Mouse (Mus musculus): ENCODE measurements around the gene Iqgap2. TPM values are rescaled to one million over a fixed set of nuclear protein-coding genes. Genes with fewer than 3 reads are reported as not detected.

Gene Iqgap2
- total RNA-seq, 2 experiments from 2014 or later, result 16.9 to 41.5 TPM

DNA sequence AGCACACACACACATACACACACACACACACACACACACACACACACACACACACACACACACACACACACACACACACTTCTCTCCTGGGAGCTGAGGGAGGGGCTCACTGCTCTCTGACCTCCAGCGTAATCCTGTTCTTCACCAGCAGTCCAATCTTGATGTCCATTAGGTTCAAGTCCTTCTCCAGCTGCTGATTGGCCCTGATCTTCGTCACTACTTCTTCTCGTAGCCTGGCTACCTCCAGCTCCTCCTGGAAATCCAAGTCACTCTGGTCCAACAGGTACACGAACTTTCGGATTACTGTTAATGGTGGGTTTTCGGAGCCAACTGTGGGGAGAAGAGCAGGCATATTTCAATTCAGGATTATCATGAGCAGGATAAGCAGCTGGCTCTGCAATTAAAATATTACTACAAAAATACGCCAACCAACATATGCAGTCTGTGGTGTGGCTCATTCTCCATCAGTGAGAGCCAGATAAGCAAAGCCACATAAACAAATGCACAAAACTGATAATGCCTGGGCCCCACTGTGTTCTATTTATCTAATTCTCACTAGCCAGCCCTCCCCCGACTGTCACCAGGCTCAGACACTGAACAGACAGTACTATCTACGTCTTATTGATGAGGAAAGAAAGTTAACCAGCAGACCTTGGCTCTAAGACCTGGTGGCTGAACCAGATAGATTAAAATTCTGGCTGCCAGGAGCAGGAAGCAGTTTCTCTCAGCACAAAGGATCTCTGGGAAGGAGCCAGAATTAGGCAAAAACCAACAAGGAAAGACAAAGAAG lies 220.4 kb downstream of the Iqgap2 start:
- peak; percentile 80 for ATAC-seq (replicated peaks; ENCODE audit: low FRiP score, poor library complexity, severe bottlenecking)

DNA sequence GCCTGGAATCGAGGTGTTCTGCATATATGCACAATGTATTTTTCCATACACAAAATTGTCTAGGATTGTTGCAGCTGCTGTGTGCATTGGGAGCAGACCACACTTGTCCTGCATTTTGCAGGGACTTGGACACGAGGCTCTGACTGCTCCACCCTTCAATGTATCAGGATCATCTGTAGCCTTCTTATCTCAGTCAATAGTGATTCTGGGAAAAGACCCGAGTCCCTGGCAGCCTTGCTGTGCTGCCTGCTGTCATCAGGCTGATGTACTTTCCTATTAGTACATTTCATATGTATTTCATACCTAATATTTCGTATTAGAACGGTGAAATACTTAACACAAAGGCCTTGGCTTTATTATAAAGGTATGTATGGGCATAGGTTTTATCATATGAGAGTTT lies 221.2 kb downstream of the Iqgap2 start:
- no peak for ATAC-seq (replicated peaks; ENCODE audit: low FRiP score, poor library complexity, severe bottlenecking)

DNA sequence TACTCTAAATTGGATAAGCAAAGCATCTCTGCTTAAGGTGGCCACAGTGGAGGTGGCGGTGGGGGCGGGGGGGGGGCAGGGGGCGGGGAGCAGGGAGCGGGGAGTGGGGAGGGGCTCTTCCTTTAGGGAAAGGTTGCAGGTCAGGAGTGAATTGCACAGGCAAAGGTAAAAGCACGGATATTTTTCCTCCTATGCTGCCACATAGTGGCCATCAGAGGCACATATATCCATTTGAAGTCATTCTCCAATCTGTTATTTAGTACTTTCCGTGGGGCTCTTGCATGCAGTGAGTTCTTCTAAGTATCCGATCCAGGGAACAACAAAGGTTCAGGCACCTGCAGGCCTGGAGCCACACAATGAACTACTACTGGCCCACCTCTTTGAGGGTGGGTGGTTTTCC lies 224.5 kb downstream of the Iqgap2 start:
- ATAC-seq (replicated peaks; ENCODE audit: low FRiP score, poor library complexity, severe bottlenecking), result no peak

DNA sequence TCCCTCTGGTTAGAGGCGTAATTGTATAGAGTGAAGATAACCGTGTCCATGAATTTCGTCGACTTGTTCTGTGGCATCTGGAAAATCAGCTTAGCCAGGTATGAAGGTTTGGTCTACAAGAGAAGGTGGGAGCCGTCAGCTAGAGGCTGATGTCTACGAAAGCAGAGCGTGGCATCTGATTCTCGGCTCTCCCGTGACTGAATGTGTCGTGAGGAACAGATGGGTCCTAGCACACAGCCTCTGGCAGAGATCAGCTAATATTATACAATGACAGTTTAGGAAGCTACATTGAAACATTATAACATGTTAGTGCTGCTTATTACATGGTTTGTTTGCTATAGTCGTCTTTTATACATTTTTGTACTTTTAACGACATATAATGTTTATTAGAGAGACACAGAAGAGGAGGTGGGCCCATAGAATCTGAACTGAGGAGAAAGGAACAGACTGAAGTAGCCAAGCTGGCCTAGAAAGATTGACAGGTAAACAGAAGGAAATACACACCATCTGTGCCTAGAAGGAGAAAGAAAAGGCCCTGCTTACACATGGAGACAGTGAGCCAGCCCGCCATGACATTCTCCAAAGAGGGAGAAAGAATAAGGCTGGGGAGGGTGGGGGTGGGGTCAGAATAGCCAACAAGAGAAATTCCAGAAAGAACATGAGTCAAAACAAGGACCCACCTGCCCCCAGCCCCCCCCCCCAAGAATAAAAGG lies 225.9 kb downstream of the Iqgap2 start:
- ATAC-seq (replicated peaks; ENCODE audit: low FRiP score, poor library complexity, severe bottlenecking), result no peak

DNA sequence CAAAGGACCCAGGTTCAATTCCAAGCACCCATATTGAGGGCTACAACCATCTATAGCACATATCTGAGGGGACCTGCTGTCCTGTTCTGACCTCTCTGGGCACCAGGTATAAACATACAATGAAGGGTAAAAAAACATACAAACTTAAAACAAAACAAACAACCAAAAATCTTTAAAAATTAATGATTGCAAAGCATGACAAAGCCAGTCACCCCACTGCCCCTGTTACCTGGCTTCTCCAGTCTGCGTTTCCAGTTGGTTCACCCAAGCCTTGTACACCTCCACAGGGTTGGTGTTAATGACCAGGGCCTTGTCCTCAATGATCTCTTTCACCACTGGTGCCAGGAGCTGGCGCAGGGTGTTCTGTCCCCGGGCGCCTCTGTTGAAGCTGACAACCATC lies 227.9 kb downstream of the Iqgap2 start:
- no peak for ATAC-seq (replicated peaks; ENCODE audit: low FRiP score, poor library complexity, severe bottlenecking)

DNA sequence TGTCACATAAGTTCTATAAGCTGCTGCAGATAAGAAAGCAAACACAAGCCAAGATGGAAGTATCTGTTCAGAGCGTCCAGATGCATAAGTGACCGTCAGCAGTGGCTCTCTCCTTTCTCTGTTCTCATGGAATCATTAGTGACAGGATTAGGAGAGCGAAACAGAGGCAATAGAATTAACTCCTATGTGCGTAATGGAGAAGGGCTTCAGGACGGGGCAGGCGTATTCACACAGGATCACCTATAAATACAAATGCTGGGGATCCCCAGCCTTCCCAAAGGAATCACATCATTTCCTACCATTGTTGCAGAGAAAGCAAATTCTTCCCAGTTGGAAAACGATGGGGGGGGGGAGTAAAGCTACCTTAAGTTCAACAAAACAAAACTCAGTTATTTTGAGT lies 232.3 kb downstream of the Iqgap2 start:
- no peak for ATAC-seq (replicated peaks; ENCODE audit: low FRiP score, poor library complexity, severe bottlenecking)

DNA sequence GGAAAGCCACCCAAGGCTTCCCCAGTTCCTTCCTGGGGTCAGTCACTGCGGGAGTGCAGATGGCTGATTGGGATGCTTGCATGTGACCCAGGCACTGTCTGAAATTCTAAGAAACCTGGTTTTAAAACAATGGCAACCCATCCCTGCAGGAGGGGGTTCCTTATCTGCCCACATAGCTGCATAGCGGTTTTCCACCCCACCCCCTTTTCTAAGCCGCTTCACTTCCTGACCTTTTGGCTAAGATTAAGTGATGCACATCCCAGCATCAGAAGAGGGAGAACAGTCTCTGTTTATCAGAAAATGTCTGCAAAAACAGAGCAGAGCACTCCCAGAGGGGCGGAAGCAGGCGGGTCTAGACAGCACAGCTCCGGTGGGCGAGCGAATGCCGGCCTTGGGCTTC lies 234.6 kb downstream of the Iqgap2 start:
- ATAC-seq (replicated peaks; ENCODE audit: low FRiP score, poor library complexity, severe bottlenecking), result no peak

DNA sequence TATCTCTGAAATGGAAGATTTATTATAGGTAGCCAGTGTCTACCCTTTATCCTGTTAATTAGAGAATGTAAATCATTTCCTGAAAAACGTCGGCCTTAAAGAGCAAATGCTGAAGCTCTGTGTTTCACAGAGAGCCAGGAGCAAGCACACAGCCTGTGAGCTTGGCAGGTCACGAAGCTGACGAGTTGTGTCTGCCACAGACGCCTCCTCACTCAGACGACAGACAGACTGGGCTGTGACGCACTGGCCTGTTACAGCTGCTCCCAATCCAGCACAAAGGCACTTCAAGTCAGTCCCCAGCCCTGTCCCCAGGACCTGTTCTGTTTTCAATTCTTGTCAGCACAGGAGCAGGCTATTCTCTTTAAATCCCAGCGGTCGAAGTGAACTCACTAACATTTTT lies 236.4 kb downstream of the Iqgap2 start:
- no peak for ATAC-seq (replicated peaks; ENCODE audit: low FRiP score, poor library complexity, severe bottlenecking)

DNA sequence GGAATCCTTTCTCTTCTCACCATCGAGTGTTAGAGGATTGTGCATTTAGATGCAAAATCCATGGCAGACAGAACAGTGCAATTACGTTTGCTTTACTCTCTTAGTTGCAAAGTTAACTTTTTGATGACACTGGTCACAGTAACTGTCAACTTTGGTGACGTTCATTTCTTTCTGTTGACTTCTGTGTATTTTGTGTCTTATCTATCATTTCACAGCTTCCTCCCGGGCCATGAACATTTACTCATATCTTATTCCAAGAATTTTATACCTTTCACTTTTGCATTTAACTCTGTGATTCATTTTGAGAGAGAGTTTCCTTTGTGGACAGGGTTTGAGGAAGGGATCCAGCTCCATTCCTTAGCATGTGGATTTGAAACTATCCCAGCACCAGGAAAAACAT lies 238.0 kb downstream of the Iqgap2 start:
- no peak for ATAC-seq (replicated peaks; ENCODE audit: low FRiP score, poor library complexity, severe bottlenecking)

DNA sequence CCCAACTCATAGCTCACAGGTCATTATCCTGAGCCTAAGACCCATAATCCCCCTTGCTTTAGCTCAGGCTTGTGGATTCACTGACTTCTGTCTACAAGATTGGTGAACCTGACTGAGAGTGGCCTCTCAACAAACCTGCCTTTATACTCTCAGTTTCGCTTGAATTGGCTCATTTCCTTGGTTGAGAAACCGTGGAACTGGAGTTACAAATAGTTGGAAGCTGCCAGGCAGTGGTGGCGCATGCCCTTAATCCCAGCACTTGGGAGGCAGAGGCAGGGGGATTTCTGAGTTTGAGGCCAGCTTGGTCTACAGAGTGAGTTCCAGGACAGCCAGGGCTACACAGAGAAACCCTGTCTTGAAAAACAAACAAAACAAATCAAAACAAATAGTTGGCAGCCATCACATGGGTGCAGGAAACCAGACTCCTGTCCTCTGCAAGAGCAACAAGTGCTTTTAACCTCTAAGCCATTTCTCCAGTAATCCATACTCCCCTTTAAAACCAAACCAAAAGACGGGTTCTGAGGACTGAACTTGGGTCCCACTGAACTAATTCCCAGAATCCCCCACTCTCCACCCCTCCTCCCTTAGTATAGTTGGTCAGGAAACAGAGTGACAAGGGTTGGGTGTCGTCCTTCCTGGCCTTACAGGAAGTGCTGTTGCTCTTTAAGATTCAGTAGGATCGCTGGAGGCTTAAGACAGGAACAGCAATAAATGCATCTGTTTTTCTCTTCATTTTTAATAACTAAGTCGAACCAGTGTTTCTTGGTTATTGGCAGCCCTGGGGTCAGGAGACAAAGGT lies 239.7 kb downstream of the Iqgap2 start:
- no peak for ATAC-seq (replicated peaks; ENCODE audit: low FRiP score, poor library complexity, severe bottlenecking)

DNA sequence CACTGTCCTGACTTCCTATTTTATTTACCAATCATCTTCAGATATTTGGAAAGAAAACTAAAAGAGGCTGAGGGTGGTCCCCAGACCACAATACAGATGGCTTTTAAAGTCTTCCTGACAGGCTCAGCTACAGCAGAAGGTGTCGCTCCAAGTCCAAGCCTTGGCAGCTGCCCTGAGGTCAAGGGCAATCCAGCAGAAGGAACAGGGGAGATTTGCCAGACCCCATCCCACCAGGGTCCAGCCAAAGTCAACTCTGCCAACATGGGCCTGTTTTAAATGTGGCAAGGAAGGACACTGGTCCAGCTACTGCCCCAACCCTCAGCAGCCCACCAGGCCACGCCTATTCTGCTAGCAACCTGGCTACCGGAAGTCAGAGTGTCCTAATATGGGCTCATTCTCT lies 241.8 kb downstream of the Iqgap2 start:
- 0 out of 2 replicates have a peak, but pooled peaks have one; percentile 21 for ATAC-seq (replicated peaks; ENCODE audit: low FRiP score, poor library complexity, severe bottlenecking)

DNA sequence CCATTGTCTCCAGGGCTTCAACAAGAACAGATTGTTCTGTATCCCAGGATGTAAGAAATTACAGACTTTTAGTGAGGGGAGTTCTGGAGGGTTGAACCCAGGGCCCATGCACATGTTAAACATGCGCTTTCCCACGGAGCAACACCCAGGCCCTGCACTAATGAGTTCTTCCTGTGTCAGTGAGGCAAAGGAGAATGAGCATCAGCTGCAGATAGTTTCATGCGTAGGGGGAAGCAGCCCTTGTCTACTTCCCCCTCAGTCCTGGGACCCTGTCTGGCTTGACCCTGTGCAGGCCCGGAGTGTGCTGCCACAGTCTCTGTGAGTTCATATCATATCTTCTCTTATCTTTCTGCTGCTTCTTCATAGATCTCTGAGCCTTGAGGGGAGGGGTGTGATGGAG lies 244.5 kb downstream of the Iqgap2 start:
- no peak for ATAC-seq (replicated peaks; ENCODE audit: low FRiP score, poor library complexity, severe bottlenecking)

DNA sequence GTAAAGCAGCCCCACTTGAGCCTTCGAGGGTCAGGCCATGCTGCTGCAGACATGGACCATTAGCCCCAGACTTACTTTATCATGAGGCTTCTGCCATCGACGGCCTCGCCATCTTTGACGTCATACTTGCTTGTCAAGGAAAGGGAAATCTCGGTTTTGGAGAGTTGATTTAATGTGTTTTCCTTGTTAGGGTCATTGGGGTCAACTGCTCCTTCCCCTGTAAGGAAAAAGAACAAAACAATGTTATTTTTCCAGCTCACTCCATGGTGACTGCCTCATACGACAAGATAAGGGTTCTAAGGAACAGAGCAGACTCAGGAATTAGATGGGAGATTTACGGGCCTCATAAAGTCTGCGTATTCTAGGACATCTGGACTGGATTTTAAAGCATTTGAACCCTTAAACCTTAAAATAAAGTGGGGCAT lies 245.0 kb downstream of the Iqgap2 start:
- ATAC-seq (replicated peaks; ENCODE audit: low FRiP score, poor library complexity, severe bottlenecking), result no peak

DNA sequence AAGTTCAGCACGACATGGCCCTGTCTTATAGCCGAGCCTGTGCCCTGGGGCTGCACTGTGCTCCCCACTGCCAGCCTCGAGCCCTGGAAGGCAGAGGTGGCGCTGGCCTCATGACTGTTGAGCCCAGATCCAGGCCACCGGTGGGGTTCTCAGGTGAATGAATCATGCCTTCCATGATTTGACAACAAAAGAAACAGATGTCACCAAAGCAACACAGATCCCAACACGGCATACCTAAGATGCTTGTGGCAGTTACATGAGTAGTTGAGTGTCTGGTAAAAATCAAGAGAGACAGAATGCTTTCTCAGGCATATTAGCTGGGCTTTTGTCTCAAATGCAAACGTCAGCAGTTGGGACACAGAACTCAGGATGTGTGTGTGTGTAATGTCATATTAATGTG lies 248.0 kb downstream of the Iqgap2 start:
- ATAC-seq (replicated peaks; ENCODE audit: low FRiP score, poor library complexity, severe bottlenecking), result no peak

DNA sequence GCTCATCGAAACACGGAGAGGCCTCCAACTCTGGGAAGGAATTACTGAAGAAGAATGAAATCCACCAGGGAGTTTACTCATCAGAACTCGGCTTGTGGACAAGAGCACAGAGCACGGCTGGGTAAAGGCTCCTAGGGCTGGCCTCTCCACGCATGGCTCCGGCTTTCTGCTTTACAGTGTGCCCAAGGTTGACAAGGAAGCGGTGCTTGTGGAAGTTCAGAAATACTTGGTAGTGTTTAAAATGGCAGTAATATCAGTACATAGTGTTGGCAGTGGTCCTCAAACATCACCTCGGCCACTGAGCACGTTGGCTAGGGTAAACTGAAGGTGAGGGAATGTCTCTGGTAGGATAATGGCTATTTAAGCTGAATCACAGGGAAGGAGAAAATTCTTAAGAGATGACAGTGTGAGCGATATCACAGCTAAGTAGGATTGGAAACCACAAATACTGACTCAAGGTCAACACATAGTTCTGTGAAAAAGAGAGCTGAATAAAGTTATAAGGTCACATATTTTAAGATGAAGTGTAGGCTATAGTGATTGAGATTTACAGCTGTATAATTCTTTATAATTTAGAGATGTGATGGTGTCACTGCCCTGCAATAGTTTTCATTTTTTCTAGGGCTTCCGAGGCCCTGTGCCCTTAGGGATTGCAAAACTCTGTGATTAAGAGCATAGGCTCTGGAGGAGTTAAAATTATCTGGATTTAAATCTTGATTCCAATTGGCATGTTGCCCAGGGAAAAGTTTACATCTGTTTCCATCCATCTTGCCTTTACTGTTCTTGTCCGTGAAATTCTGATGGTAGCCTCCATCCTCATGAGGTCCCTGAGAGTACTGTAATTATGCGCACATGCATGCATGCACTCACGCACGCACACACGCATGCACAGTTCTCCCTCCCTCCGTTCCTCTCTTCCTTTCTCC lies 250.4 kb downstream of the Iqgap2 start:
- ATAC-seq (replicated peaks; ENCODE audit: low FRiP score, poor library complexity, severe bottlenecking), result no peak

DNA sequence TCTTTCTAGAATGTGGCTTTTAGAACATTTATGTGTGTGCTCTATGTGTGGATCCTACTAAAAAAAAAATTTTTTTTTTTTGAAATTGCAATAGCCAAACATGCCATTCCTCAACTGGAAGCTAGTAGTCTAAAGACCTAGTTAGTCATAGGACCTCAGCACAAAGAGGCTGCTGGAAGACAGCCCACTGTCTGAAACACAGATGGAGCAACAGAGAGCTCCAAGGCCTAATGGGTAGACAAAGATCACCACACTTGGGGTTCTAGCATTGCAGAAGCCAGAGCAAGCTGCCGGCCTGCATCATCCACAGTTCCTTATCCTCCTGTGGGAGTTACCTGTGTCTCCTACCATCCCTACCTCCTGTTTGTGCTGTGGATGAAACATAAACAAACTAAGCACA lies 251.3 kb downstream of the Iqgap2 start:
- no peak for ATAC-seq (replicated peaks; ENCODE audit: low FRiP score, poor library complexity, severe bottlenecking)

DNA sequence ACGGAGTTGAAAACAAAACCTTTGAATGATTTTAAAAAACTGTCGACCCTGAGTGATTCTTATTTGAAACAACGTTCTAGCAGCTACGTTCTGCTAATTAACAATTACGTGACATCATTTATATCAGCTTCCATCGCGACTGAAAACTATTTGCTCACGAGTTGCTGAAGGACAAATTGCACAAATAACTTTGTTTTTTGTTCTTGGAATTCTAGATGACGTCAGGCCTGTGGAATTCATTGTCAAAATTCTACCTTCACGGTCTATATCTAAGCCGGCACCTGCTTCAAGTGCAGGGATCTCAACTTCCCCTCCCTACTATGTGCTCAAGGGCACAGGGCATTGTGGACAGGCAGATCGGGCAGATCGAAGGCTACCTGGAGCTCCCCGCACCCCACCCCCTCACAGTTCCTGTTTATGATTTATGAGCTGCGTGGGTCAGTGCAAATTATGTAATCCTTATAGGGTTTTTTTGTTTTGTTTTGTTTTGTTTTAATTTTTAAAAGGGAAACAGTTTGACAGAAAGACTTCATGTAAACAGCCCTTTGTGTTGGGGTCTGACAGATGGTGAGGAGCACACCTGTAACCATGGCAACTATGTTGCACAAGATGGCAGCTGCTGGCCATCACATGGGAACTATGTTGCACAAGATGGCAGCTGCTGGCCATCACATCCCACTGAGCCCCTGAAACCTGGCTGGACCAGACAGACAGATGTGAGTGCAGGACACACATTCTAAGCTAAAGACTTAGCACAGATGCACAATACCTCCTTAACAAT lies 252.2 kb downstream of the Iqgap2 start:
- no peak for ATAC-seq (replicated peaks; ENCODE audit: low FRiP score, poor library complexity, severe bottlenecking)

DNA sequence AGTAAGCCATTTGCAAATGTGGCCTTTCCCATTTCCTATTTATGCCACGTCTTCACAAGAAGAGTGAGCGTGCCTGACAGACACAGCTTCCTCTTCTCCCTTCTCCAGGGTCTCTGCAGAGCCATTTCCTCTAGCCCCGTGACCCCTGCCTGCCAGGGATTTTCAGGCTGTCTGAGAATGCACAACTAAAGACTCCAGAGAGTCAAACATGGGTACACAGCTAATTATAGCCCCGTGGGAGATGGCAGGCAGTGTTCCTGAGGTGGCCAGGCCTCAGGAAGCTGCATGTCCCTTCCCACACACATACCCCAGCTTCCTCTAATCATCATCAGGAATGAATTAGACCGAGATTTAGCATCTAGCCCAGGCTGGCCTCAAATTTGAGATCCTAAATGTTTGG lies 252.8 kb downstream of the Iqgap2 start:
- ATAC-seq (replicated peaks; ENCODE audit: low FRiP score, poor library complexity, severe bottlenecking), result no peak

DNA sequence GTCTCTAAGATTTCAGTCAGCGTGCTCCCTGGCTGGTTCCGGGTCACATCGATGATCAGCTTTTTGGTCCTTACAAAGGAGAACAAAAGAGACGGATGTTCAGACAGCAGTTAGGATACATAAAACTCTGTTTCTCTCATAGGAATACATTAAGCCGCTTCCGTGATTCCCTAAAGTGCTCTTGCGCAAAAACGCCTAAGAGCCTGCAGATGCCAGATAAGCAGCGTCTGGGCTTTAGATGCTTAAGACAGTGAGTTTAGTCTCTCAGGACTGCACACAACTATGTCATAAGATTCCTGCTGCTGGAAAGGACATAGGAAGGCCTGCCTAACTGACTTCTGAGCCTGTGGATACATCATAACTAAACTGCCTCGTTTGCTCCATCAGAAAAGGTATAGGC lies 254.0 kb downstream of the Iqgap2 start:
- no peak for ATAC-seq (replicated peaks; ENCODE audit: low FRiP score, poor library complexity, severe bottlenecking)

All from erythroblast, adult 5-6 weeks (primary cell).